Comparison of ENCODE assay signal across 9 mouse cellular contexts in genomic region chr16:90921471-90922159, GRCm38 (mm10). TPM values are rescaled to one million over a fixed set of nuclear protein-coding genes. Genes with fewer than 3 reads are reported as not detected.
DNase-seq lines count a peak whose midpoint lies in the region; ATAC-seq and TF ChIP-seq lines count a peak whose summit lies in the region.
"Had no signal": no experiment of that assay in that cellular context is flagged by ENCODE, and none has a peak within 500 bp of the region (broad histone marks: within the 10 kb centered on the region; RNA-seq: fewer than 3 reads in every experiment).

No protein-coding gene starts in this region.

- H3K4me2 ChIP-seq in midbrain, embryonic 12.5 days (replicated peaks) = no peak overlapping the region
- H3K4me2 ChIP-seq in midbrain, embryonic 14.5 days (ENCODE audit: low read length) = no peak overlapping the region
- H3K4me2 ChIP-seq in heart, postnatal 0 days (ENCODE audit: low read depth, low read length) = no peak overlapping the region

- ATAC-seq in midbrain, embryonic 12.5 days (ENCODE audit: low FRiP score, low read depth) = 0 out of 2 replicates have a peak, but pooled peaks have one; percentile 41
- no peak for ATAC-seq in midbrain, embryonic 14.5 days (ENCODE audit: low FRiP score, low TSS enrichment)
- peak; percentile 83 for ATAC-seq in heart, postnatal 0 days (ENCODE audit: insufficient read depth, low read depth)

- no peak overlapping the region for H3K27ac ChIP-seq in midbrain, embryonic 12.5 days (replicated peaks)
- H3K27ac ChIP-seq in midbrain, embryonic 14.5 days (replicated peaks; ENCODE audit: low read depth, low read length) = no peak overlapping the region
- no peak overlapping the region for H3K27ac ChIP-seq in heart, postnatal 0 days (ENCODE audit: low read depth)

- no peak overlapping the region for H3K4me3 ChIP-seq in midbrain, embryonic 12.5 days
- no peak overlapping the region for H3K4me3 ChIP-seq in midbrain, embryonic 14.5 days (replicated peaks; ENCODE audit: low read depth, low read length)
- H3K4me3 ChIP-seq in heart, postnatal 0 days (ENCODE audit: low read depth, low read length) = no peak overlapping the region

- H3K36me3 ChIP-seq in midbrain, embryonic 12.5 days = peaks cover 13% of the 10 kb centered on the region
- H3K36me3 ChIP-seq in midbrain, embryonic 14.5 days (ENCODE audit: control insufficient read depth, insufficient read depth, low read length) = peaks cover 8% of the 10 kb centered on the region; the same call in 1 of the 2 replicates
- H3K36me3 ChIP-seq in heart, postnatal 0 days (replicated peaks; ENCODE audit: control insufficient read depth, insufficient read depth, low read length) = 0 out of 2 replicates have a peak, but pooled peaks cover 2% of the 10 kb centered on the region

- H3K9ac ChIP-seq in midbrain, embryonic 12.5 days (replicated peaks) = no peak overlapping the region
- no peak overlapping the region for H3K9ac ChIP-seq in midbrain, embryonic 14.5 days (replicated peaks; ENCODE audit: low read length)
- H3K9ac ChIP-seq in heart, postnatal 0 days (replicated peaks; ENCODE audit: low read depth, low read length) = no peak overlapping the region

- 55% methylated on average over 10 of the region's 10 CpGs for WGBS in midbrain, embryonic 12.5 days
- whole genome bisulfite sequencing in midbrain, embryonic 14.5 days = 54% methylated on average over 10 of the region's 10 CpGs
- 22% methylated on average over 10 of the region's 10 CpGs for WGBS in heart, postnatal 0 days

- TF ChIP-seq CTCF in heart, postnatal 0 days (IDR thresholded peaks at IDR 0.05; ENCODE audit: low read depth) = no peak

- H3K27me3 ChIP-seq in midbrain, embryonic 12.5 days = no peaks in the 10 kb centered on the region
- no peaks in the 10 kb centered on the region for H3K27me3 ChIP-seq in midbrain, embryonic 14.5 days (ENCODE audit: control insufficient read depth, insufficient read depth, low read length)
- H3K27me3 ChIP-seq in heart, postnatal 0 days (ENCODE audit: control insufficient read depth, insufficient read depth, low read length) = no peaks in the 10 kb centered on the region

- DNase-seq in midbrain, embryonic 14.5 days = no peak
- DNase-seq in embryo, embryonic 10.5 days (ENCODE audit: low spot score) = peak; percentile 14
- peak; percentile 69 for DNase-seq in heart, postnatal 0 days (ENCODE audit: low spot score)
- DNase-seq in retina, embryonic 14.5 days (ENCODE audit: low spot score) = peak; percentile 34
- DNase-seq in ovary, postnatal 36 days (ENCODE audit: low spot score) = no peak
- no peak for DNase-seq in spleen, adult 18-20 months
- no peak for DNase-seq in T-cell, adult 2 months (ENCODE audit: low spot score)
- DNase-seq: right cerebral cortex, postnatal 14 days had no signal

- no peaks in the 10 kb centered on the region for H3K9me3 ChIP-seq in midbrain, embryonic 12.5 days
- H3K9me3 ChIP-seq in midbrain, embryonic 14.5 days (ENCODE audit: control insufficient read depth, low read length) = no peaks in the 10 kb centered on the region
- peaks cover 8% of the 10 kb centered on the region; the same call in 1 of the 2 replicates for H3K9me3 ChIP-seq in heart, postnatal 0 days (replicated peaks; ENCODE audit: control insufficient read depth, low read length)

- peak; percentile 82 for TF ChIP-seq EP300 in heart, postnatal 0 days (IDR thresholded peaks at IDR 0.05; ENCODE audit: low read depth)

- peaks cover 6% of the 10 kb centered on the region; the same call in 1 of the 2 replicates for H3K4me1 ChIP-seq in midbrain, embryonic 12.5 days
- H3K4me1 ChIP-seq in midbrain, embryonic 14.5 days (ENCODE audit: control insufficient read depth, insufficient read depth, low read length) = no peaks in the 10 kb centered on the region
- peaks cover 10% of the 10 kb centered on the region; the same call in 1 of the 2 replicates for H3K4me1 ChIP-seq in heart, postnatal 0 days (ENCODE audit: control insufficient read depth, insufficient read depth)

RNA-seq across cellular contexts. Expression of gene Cfap298, which starts 13.3 kb away (rescaled TPM):
- polyA plus RNA-seq in midbrain, embryonic 12.5 days (2016; fragmentation: Nextera tagmentation; extraction: Ambion mirVana) = 43.6 and 50.1 TPM in 2 replicates
- 42.6 and 52.6 TPM in 2 replicates for polyA plus RNA-seq in midbrain, embryonic 14.5 days (2014; fragmentation: Nextera tagmentation; extraction: Ambion mirVana)
- 7.1 and 22.1 TPM in 2 replicates for total RNA-seq in heart, postnatal 0 days (2014; rRNA removed; ENCODE audit: low replicate concordance)
- polyA plus RNA-seq in heart, postnatal 0 days (2015; fragmentation: Nextera tagmentation; extraction: Ambion mirVana) = 39.6 and 45.4 TPM in 2 replicates

Comparison
In these comparisons a context has a peak if more than half of its experiments do, and no peak if none do; other contexts are left out.
1. DNase-seq: peak in embryo, embryonic 10.5 days (single experiment), heart, postnatal 0 days (single experiment) and retina, embryonic 14.5 days (single experiment); none in midbrain, embryonic 14.5 days (single experiment), ovary, postnatal 36 days (single experiment), spleen, adult 18-20 months (0 of 2) and T-cell, adult 2 months (single experiment).